Mouse (Mus musculus): ENCODE measurements at regions not wholly inside any gene's neighbourhood (a gene's known extent, or its start where the extent isn't known, plus 50 kb on each side); places are given as distances from the start of the nearest gene placed in this dataset.

- 92% methylated on average over 7 of the region's 7 CpGs for WGBS
- H3K27ac ChIP-seq (ENCODE audit: low read depth, low read length), result no peak overlapping the region
Observed at GRCm38 (mm10) chr13:52162676-52163075, 316.2 kb downstream of the Gadd45g start.

GRCm38 (mm10) chr13:52165531-52165930, 319.1 kb downstream of the Gadd45g start:
- no peak overlapping the region for H3K4me3 ChIP-seq (ENCODE audit: low read depth, low read length)
- no peaks in the 10 kb centered on the region for H3K36me3 ChIP-seq (ENCODE audit: control insufficient read depth, insufficient read depth, low read length)
- H3K9ac ChIP-seq (ENCODE audit: low read length), result no peak overlapping the region
- H3K9me3 ChIP-seq (ENCODE audit: control insufficient read depth, low read length), result no peaks in the 10 kb centered on the region
- H3K27ac ChIP-seq (ENCODE audit: low read depth, low read length), result no peak overlapping the region
- H3K4me1 ChIP-seq (ENCODE audit: control insufficient read depth, insufficient read depth, low read length), result no peaks in the 10 kb centered on the region
- DNase-seq (ENCODE audit: low spot score, missing footprints) (no peak), ATAC-seq (ENCODE audit: low FRiP score) (no peak)
- WGBS, result 76% methylated on average over 1 of the region's 1 CpGs
- H3K27me3 ChIP-seq (ENCODE audit: control insufficient read depth, insufficient read depth, low read length), result no peaks in the 10 kb centered on the region
- no peak overlapping the region for H3K4me2 ChIP-seq

More at GRCm38 (mm10) chr13:52162676-52163075, 316.2 kb downstream of the Gadd45g start:
- H3K4me1 ChIP-seq (ENCODE audit: control insufficient read depth, insufficient read depth, low read length), result no peaks in the 10 kb centered on the region
- ATAC-seq (ENCODE audit: low FRiP score) (no peak), DNase-seq (ENCODE audit: low spot score, missing footprints) (no peak)
- no peak overlapping the region for H3K9ac ChIP-seq (ENCODE audit: low read length)
- H3K36me3 ChIP-seq (ENCODE audit: control insufficient read depth, insufficient read depth, low read length), result no peaks in the 10 kb centered on the region
- H3K27me3 ChIP-seq (ENCODE audit: control insufficient read depth, insufficient read depth, low read length), result no peaks in the 10 kb centered on the region
- no peak overlapping the region for H3K4me3 ChIP-seq (ENCODE audit: low read depth, low read length)
- H3K4me2 ChIP-seq, result no peak overlapping the region
- no peaks in the 10 kb centered on the region for H3K9me3 ChIP-seq (ENCODE audit: control insufficient read depth, low read length)

- Histone ChIP-seq H3K4me2 (no peak overlapping the region), H3K36me3 (ENCODE audit: control insufficient read depth, insufficient read depth, low read length) (no peaks in the 10 kb centered on the region), H3K4me3 (ENCODE audit: low read depth, low read length) (no peak overlapping the region), H3K27me3 (ENCODE audit: control insufficient read depth, insufficient read depth, low read length) (no peaks in the 10 kb centered on the region), H3K9me3 (ENCODE audit: control insufficient read depth, low read length) (no peaks in the 10 kb centered on the region), H3K9ac (ENCODE audit: low read length) (no peak overlapping the region), H3K4me1 (ENCODE audit: control insufficient read depth, insufficient read depth, low read length) (no peaks in the 10 kb centered on the region), H3K27ac (ENCODE audit: low read depth, low read length) (no peak overlapping the region)
- 80% methylated on average over 5 of the region's 5 CpGs for WGBS
- ATAC-seq (ENCODE audit: low FRiP score), result no peak
- no peak for DNase-seq (ENCODE audit: low spot score, missing footprints)
Observed at GRCm38 (mm10) chr13:52167968-52168367, 321.5 kb downstream of the Gadd45g start.

- H3K4me3 ChIP-seq (ENCODE audit: low read depth, low read length), result no peak overlapping the region
- DNase-seq (ENCODE audit: low spot score, missing footprints) (no peak), ATAC-seq (ENCODE audit: low FRiP score) (no peak)
- whole genome bisulfite sequencing, result 86% methylated on average over 9 of the region's 9 CpGs
- no peaks in the 10 kb centered on the region for H3K27me3 ChIP-seq (ENCODE audit: control insufficient read depth, insufficient read depth, low read length)
- no peak overlapping the region for H3K9ac ChIP-seq (ENCODE audit: low read length)
- no peaks in the 10 kb centered on the region for H3K4me1 ChIP-seq (ENCODE audit: control insufficient read depth, insufficient read depth, low read length)
- no peak overlapping the region for H3K27ac ChIP-seq (ENCODE audit: low read depth, low read length)
- H3K9me3 ChIP-seq (ENCODE audit: control insufficient read depth, low read length), result no peaks in the 10 kb centered on the region
- H3K4me2 ChIP-seq, result no peak overlapping the region
- H3K36me3 ChIP-seq (ENCODE audit: control insufficient read depth, insufficient read depth, low read length), result no peaks in the 10 kb centered on the region
Observed at GRCm38 (mm10) chr13:52172706-52173346, 326.3 kb downstream of the Gadd45g start.

- Histone ChIP-seq H3K4me3 (ENCODE audit: low read depth, low read length) (no peak overlapping the region), H3K27ac (ENCODE audit: low read depth, low read length) (no peak overlapping the region), H3K9ac (ENCODE audit: low read length) (no peak overlapping the region), H3K4me2 (no peak overlapping the region), H3K36me3 (ENCODE audit: control insufficient read depth, insufficient read depth, low read length) (no peaks in the 10 kb centered on the region), H3K9me3 (ENCODE audit: control insufficient read depth, low read length) (no peaks in the 10 kb centered on the region), H3K27me3 (ENCODE audit: control insufficient read depth, insufficient read depth, low read length) (no peaks in the 10 kb centered on the region), H3K4me1 (ENCODE audit: control insufficient read depth, insufficient read depth, low read length) (no peaks in the 10 kb centered on the region)
- 71% methylated on average over 2 of the region's 2 CpGs for WGBS
- ATAC-seq (ENCODE audit: low FRiP score) (no peak), DNase-seq (ENCODE audit: low spot score, missing footprints) (no peak)
Observed at GRCm38 (mm10) chr13:52175665-52176064, 329.2 kb downstream of the Gadd45g start.

- Histone ChIP-seq H3K27me3 (ENCODE audit: control insufficient read depth, insufficient read depth, low read length) (no peaks in the 10 kb centered on the region), H3K27ac (ENCODE audit: low read depth, low read length) (no peak overlapping the region), H3K4me3 (ENCODE audit: low read depth, low read length) (no peak overlapping the region), H3K36me3 (ENCODE audit: control insufficient read depth, insufficient read depth, low read length) (no peaks in the 10 kb centered on the region), H3K9me3 (ENCODE audit: control insufficient read depth, low read length) (no peaks in the 10 kb centered on the region), H3K4me1 (ENCODE audit: control insufficient read depth, insufficient read depth, low read length) (no peaks in the 10 kb centered on the region), H3K4me2 (no peak overlapping the region), H3K9ac (ENCODE audit: low read length) (no peak overlapping the region)
- ATAC-seq (ENCODE audit: low FRiP score), result no peak
- 86% methylated on average over 4 of the region's 4 CpGs for WGBS
- DNase-seq (ENCODE audit: low spot score, missing footprints), result no peak
Observed at GRCm38 (mm10) chr13:52179977-52180376, 333.5 kb downstream of the Gadd45g start.

GRCm38 (mm10) chr13:52183635-52184034, 337.2 kb downstream of the Gadd45g start:
- H3K9ac ChIP-seq (ENCODE audit: low read length), result no peak overlapping the region
- ATAC-seq (ENCODE audit: low FRiP score) (no peak), DNase-seq (ENCODE audit: low spot score, missing footprints) (no peak)
- H3K27ac ChIP-seq (ENCODE audit: low read depth, low read length), result no peak overlapping the region
- no peaks in the 10 kb centered on the region for H3K9me3 ChIP-seq (ENCODE audit: control insufficient read depth, low read length)
- peaks cover 4% of the 10 kb centered on the region; the same call in 1 of the 2 replicates for H3K4me1 ChIP-seq (ENCODE audit: control insufficient read depth, insufficient read depth, low read length)
- H3K4me2 ChIP-seq, result no peak overlapping the region
- WGBS, result 80% methylated on average over 5 of the region's 5 CpGs
- no peaks in the 10 kb centered on the region for H3K36me3 ChIP-seq (ENCODE audit: control insufficient read depth, insufficient read depth, low read length)
- peaks cover 6% of the 10 kb centered on the region for H3K27me3 ChIP-seq (ENCODE audit: control insufficient read depth, insufficient read depth, low read length)
- H3K4me3 ChIP-seq (ENCODE audit: low read depth, low read length), result no peak overlapping the region

GRCm38 (mm10) chr13:52185574-52185973, 339.1 kb downstream of the Gadd45g start:
- ATAC-seq (ENCODE audit: low FRiP score) (no peak), DNase-seq (ENCODE audit: low spot score, missing footprints) (no peak)
- H3K4me3 ChIP-seq (ENCODE audit: low read depth, low read length), result no peak overlapping the region
- WGBS, result 78% methylated on average over 1 of the region's 1 CpGs
- no peaks in the 10 kb centered on the region for H3K9me3 ChIP-seq (ENCODE audit: control insufficient read depth, low read length)
- no peaks in the 10 kb centered on the region for H3K36me3 ChIP-seq (ENCODE audit: control insufficient read depth, insufficient read depth, low read length)
- H3K9ac ChIP-seq (ENCODE audit: low read length), result no peak overlapping the region
- H3K4me1 ChIP-seq (ENCODE audit: control insufficient read depth, insufficient read depth, low read length), result peaks cover 6% of the 10 kb centered on the region; the same call in 1 of the 2 replicates
- peaks cover 6% of the 10 kb centered on the region for H3K27me3 ChIP-seq (ENCODE audit: control insufficient read depth, insufficient read depth, low read length)
- H3K27ac ChIP-seq (ENCODE audit: low read depth, low read length), result no peak overlapping the region
- no peak overlapping the region for H3K4me2 ChIP-seq

- no peaks in the 10 kb centered on the region for H3K9me3 ChIP-seq (ENCODE audit: control insufficient read depth, low read length)
- H3K4me2 ChIP-seq, result no peak overlapping the region
- no peak overlapping the region for H3K4me3 ChIP-seq (ENCODE audit: low read depth, low read length)
- peak; percentile 72 for ATAC-seq (ENCODE audit: low FRiP score)
- peaks cover 6% of the 10 kb centered on the region; the same call in 1 of the 2 replicates for H3K4me1 ChIP-seq (ENCODE audit: control insufficient read depth, insufficient read depth, low read length)
- no peaks in the 10 kb centered on the region for H3K36me3 ChIP-seq (ENCODE audit: control insufficient read depth, insufficient read depth, low read length)
- no peak for DNase-seq (ENCODE audit: low spot score, missing footprints)
- H3K27me3 ChIP-seq (ENCODE audit: control insufficient read depth, insufficient read depth, low read length), result peaks cover 24% of the 10 kb centered on the region
- 73% methylated on average over 8 of the region's 8 CpGs for WGBS
- no peak overlapping the region for H3K27ac ChIP-seq (ENCODE audit: low read depth, low read length)
- H3K9ac ChIP-seq (ENCODE audit: low read length), result no peak overlapping the region
Observed at GRCm38 (mm10) chr13:52187841-52188604, 341.5 kb downstream of the Gadd45g start.

Data from midbrain, embryonic 11.5 days (tissue).